Mouse (Mus musculus) ES-E14 (cell line): ENCODE results near the gene Vamp1.

Source experiments
- CHD2 ChIP-seq: IDR thresholded peaks from 2 replicates; pipeline ENCODE4 v1.6.1; 2014; ENCODE audit warnings: mild to moderate bottlenecking, low read depth, low read length, inconsistent platforms
- HCFC1 ChIP-seq: IDR thresholded peaks from 2 replicates; pipeline ENCODE4 v1.6.1; 2012; ENCODE audit warnings: low read length, inconsistent platforms, borderline replicate concordance; ENCODE audit not compliant: insufficient read depth
- MAFK ChIP-seq: IDR thresholded peaks from 2 replicates; pipeline ENCODE4 v1.6.1; 2014; ENCODE audit warnings: mild to moderate bottlenecking, low read depth, low read length, inconsistent platforms; ENCODE audit not compliant: insufficient read depth
- ZC3H11A ChIP-seq: IDR thresholded peaks from 2 replicates; pipeline ENCODE4 v1.6.1; 2012; ENCODE audit warnings: low read depth, mild to moderate bottlenecking, inconsistent platforms, low read length, borderline replicate concordance
- ZNF384 ChIP-seq: IDR thresholded peaks from 2 replicates; pipeline ENCODE4 v1.6.1; 2012; ENCODE audit warnings: low read depth, low read length, inconsistent platforms

- TF ChIP-seq CHD2, result no peak
- TF ChIP-seq ZNF384, result no peak
- no peak for TF ChIP-seq HCFC1
- TF ChIP-seq MAFK, result no peak
- no peak for TF ChIP-seq ZC3H11A
Measured at GRCm38 (mm10) chr6:125252711-125253110, 37.4 kb downstream of the Vamp1 start.
